Mouse (Mus musculus) myocyte (in vitro differentiated cells): ENCODE data around the gene Rraga.

Experiments used
- E2F4 ChIP-seq: IDR thresholded peaks from one replicate; pipeline ENCODE4 v1.6.1; 2011; ENCODE audit warnings: mild to moderate bottlenecking, control low read depth, moderate library complexity; ENCODE audit not compliant: insufficient read depth
- MAX ChIP-seq: IDR thresholded peaks from one replicate; pipeline ENCODE4 v1.6.1; 2011; ENCODE audit warnings: low read depth, mild to moderate bottlenecking, control low read depth
- POLR2A ChIP-seq: IDR thresholded peaks from one replicate; pipeline ENCODE4 v1.6.1; 2011; ENCODE audit warnings: low read depth, mild to moderate bottlenecking, control low read depth, moderate library complexity; ENCODE audit not compliant: insufficient read length
- REST ChIP-seq: IDR thresholded peaks from one replicate; pipeline ENCODE4 v1.6.1; 2011; ENCODE audit warnings: mild to moderate bottlenecking, control low read depth, moderate library complexity; ENCODE audit not compliant: insufficient read depth, insufficient read length
- SRF ChIP-seq: IDR thresholded peaks from one replicate; pipeline ENCODE4 v1.6.1; 2011; ENCODE audit warnings: low read depth; ENCODE audit not compliant: control insufficient read depth, insufficient read length
- TCF12 ChIP-seq: IDR thresholded peaks from one replicate; pipeline ENCODE4 v1.6.1; 2011; ENCODE audit warnings: mild to moderate bottlenecking, control low read depth; ENCODE audit not compliant: poor library complexity, insufficient read depth, severe bottlenecking
- TCF3 ChIP-seq: IDR thresholded peaks from one replicate; pipeline ENCODE4 v1.6.1; 2011; ENCODE audit warnings: low read depth, control low read depth; ENCODE audit not compliant: insufficient read length

DNA sequence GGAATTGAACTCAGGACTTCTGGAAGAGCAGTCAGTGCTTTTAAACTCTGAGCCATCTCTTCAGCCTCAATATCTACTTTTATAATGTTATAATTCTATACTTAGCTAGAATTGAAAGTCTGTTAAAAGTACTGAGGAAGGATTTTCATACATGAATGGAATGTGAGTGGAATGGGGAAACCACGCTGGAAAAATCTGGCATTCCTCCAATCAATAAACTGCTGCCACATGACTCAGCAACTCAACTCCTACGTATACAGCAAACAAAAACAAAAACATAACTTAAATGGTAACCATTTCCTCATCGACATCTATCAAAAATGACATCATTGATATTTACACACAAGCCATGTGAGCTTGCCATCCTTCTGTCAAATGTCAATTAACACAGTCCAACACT lies 46.6 kb downstream of the Rraga start:
- TF ChIP-seq MAX (no peak), POLR2A (no peak), E2F4 (no peak), SRF (no peak), TCF12 (no peak), TCF3 (no peak), REST (no peak)
